Mouse (Mus musculus) cerebellum, adult 11 months (tissue): ENCODE measurements around the gene Tpsg1.

Experiments
- DNase-seq: peaks from one replicate; pipeline ENCODE4 v3.0.0; 2022

Tpsg1 gene

GRCm38 (mm10) chr17:25408302-25408999 lies 39.4 kb downstream of the Tpsg1 start:
- no peak for DNase-seq

- DNase-seq, result no peak
These were observed 40.5 kb downstream of the Tpsg1 start for GRCm38 (mm10) chr17:25409621-25410020.

- DNase-seq, result no peak
These were observed 41.1 kb downstream of the Tpsg1 start for GRCm38 (mm10) chr17:25410180-25410579.

- DNase-seq, result no peak
These were observed 41.7 kb downstream of the Tpsg1 start for GRCm38 (mm10) chr17:25410786-25411185.

GRCm38 (mm10) chr17:25411251-25411650 lies 42.2 kb downstream of the Tpsg1 start:
- no peak for DNase-seq

GRCm38 (mm10) chr17:25414209-25414608 lies 45.1 kb downstream of the Tpsg1 start:
- no peak for DNase-seq

- DNase-seq, result no peak
These were observed 45.8 kb downstream of the Tpsg1 start for GRCm38 (mm10) chr17:25414917-25415316.

GRCm38 (mm10) chr17:25415421-25415913 lies 46.4 kb downstream of the Tpsg1 start:
- no peak for DNase-seq

- no peak for DNase-seq
These were observed 47.1 kb downstream of the Tpsg1 start for GRCm38 (mm10) chr17:25416219-25416618.

GRCm38 (mm10) chr17:25417990-25418389 lies 48.9 kb downstream of the Tpsg1 start:
- no peak for DNase-seq

- no peak for DNase-seq
These were observed 49.9 kb downstream of the Tpsg1 start for GRCm38 (mm10) chr17:25418926-25419325.

GRCm38 (mm10) chr17:25420998-25421397 lies 51.9 kb downstream of the Tpsg1 start:
- no peak for DNase-seq
